Mouse (Mus musculus) liver, embryonic 11.5 days (tissue): ENCODE data around the gene Lrmda. TPM values are rescaled to one million over a fixed set of nuclear protein-coding genes. Genes with fewer than 3 reads are reported as not detected.
"Not testable (repeated sequence)": the region's sequence is repeated elsewhere in the genome, so short reads cannot be mapped to it uniquely, and the experiment has no call there.

ENCODE experiments used
- ATAC-seq: fragments of 200-750 bp; cut with Nextera tagmentation; replicated peaks from 2 replicates; pipeline ENCODE4 v1.8.0; 2017; ENCODE audit warnings: moderate number of reproducible peaks, mild to moderate bottlenecking, moderate TSS enrichment, moderate library complexity; ENCODE audit not compliant: low FRiP score
- DNase-seq: peaks from one replicate; pipeline ENCODE4 v3.0.0-alpha.2; 2017; ENCODE audit warnings: low spot score
- H3K27ac ChIP-seq: fragments of 300-500 bp; sonication (generic); 2 replicates; pipeline ENCODE4 v1.5.1; 2014; ENCODE audit warnings: mild to moderate bottlenecking, low read depth, low read length, control low read depth
- H3K27me3 ChIP-seq: fragments of 300-500 bp; sonication (generic); replicated peaks from 2 replicates; pipeline ENCODE4 v1.6.1; 2014; ENCODE audit warnings: low read length, mixed read lengths; ENCODE audit not compliant: control insufficient read depth, insufficient read depth
- H3K36me3 ChIP-seq: fragments of 300-500 bp; sonication (generic); 2 replicates; pipeline ENCODE4 v1.6.1; 2014; ENCODE audit warnings: mild to moderate bottlenecking, low read length, moderate library complexity, mixed read lengths; ENCODE audit not compliant: control insufficient read depth, insufficient read depth
- H3K4me1 ChIP-seq: fragments of 300-500 bp; sonication (generic); replicated peaks from 2 replicates; pipeline ENCODE4 v1.6.1; 2014; ENCODE audit warnings: low read length, mixed read lengths; ENCODE audit not compliant: control insufficient read depth, insufficient read depth
- H3K4me2 ChIP-seq: fragments of 300-500 bp; sonication (generic); 2 replicates; pipeline ENCODE4 v1.6.1; 2014; ENCODE audit warnings: mild to moderate bottlenecking, control low read depth, moderate library complexity
- H3K4me3 ChIP-seq: fragments of 300-500 bp; sonication (generic); 2 replicates; pipeline ENCODE4 v1.5.1; 2014; ENCODE audit warnings: low read depth, low read length, control low read depth
- H3K9ac ChIP-seq: fragments of 300-500 bp; sonication (generic); 2 replicates; pipeline ENCODE4 v1.6.1; 2014; ENCODE audit warnings: low read depth, low read length, control low read depth
- H3K9me3 ChIP-seq: fragments of 300-500 bp; sonication (generic); 2 replicates; pipeline ENCODE4 v1.6.1; 2016; ENCODE audit warnings: low read length, inconsistent platforms, mixed read lengths; ENCODE audit not compliant: control insufficient read depth
- WGBS: fragments of 180-500 bp; shearing (Covaris S2); extraction: QIAGEN DNeasy Blood & Tissue Kit; methylation state at CpG from one replicate; pipeline ENCODE4 v1.1.7; 2014; 5-methylcytosine and 5-hydroxymethylcytosine counted together
- polyA plus RNA-seq: library from polyadenylated mRNA; unstranded; fragments of >200 nt; fragmentation: Nextera tagmentation; extraction: Ambion mirVana; gene quantifications from 2 replicates; pipeline ENCODE4 v1.2.1, GENCODE M21; 2014

Gene Lrmda
- polyA plus RNA-seq, 1 experiment from 2014 or later = 0.53 TPM

DNA sequence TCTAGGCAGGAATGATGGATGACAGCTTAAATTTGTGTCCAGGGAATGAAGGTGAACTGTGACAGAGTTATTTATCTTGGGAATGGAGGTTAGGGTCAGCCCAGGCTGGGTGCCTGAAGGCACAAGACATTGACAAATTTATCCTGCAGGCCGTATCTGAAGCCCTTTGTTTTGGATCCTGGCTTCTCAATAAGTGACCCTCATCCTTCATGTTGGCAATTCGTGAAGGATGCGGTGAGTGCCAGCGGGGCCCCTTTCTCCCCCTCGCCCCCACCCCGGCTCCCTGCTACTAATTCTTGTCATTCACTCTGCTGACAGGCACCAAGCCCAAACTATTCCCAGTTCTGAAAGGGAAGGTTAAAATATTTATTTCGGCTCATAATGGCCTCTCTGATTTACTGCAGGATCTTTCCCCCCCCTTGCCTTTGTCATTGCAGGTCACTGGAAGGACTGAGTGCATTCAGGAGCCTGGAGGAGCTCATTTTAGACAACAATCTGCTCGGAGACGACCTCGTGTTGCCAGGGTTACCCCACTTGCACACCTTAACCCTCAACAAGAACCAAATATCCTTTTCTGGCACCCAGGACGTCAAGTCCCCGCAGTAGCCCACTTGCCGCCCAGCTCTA lies 558.0 kb downstream of the Lrmda start:
- H3K36me3 ChIP-seq = no peaks in the 10 kb centered on the region
- H3K4me2 ChIP-seq = no peak overlapping the region
- 52% methylated on average over 13 of the region's 13 CpGs for WGBS
- no peak overlapping the region for H3K9ac ChIP-seq
- DNase-seq (no peak), ATAC-seq (no peak)
- H3K9me3 ChIP-seq = no peaks in the 10 kb centered on the region
- H3K4me1 ChIP-seq = no peaks in the 10 kb centered on the region
- no peaks in the 10 kb centered on the region for H3K27me3 ChIP-seq
- no peak overlapping the region for H3K4me3 ChIP-seq
- no peak overlapping the region for H3K27ac ChIP-seq

- no peak overlapping the region for H3K4me2 ChIP-seq
- DNase-seq = peak; percentile 70
- whole genome bisulfite sequencing = 15% methylated on average over 6 of the region's 6 CpGs
- no peak overlapping the region for H3K27ac ChIP-seq
- no peaks in the 10 kb centered on the region for H3K4me1 ChIP-seq
- H3K9ac ChIP-seq = no peak overlapping the region
- no peaks in the 10 kb centered on the region for H3K9me3 ChIP-seq
- ATAC-seq = no peak
- no peak overlapping the region for H3K4me3 ChIP-seq
- H3K36me3 ChIP-seq = no peaks in the 10 kb centered on the region
- no peaks in the 10 kb centered on the region for H3K27me3 ChIP-seq
Measured at GRCm38 (mm10) chr14:22578224-22578623, 558.7 kb downstream of the Lrmda start.

DNA sequence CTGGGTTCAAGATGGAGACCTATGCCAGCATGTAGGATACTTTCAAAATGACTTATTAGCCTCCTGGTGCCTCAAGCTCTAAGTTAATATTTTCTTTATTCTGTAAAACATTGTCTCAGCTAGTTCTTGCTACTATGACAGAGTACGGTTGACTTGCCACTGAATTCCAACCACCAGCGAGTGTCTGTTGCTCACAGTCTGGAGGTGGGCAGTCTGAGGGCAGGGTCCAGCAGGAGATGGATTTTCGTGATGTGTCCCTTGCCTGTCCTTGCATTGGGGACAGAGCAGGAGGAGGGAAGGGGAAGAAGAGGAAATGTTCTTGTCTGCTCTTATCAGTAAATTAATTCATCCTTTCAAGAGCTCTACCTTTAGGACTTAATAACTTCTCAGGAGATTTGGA lies 559.5 kb downstream of the Lrmda start:
- ATAC-seq = no peak
- H3K27me3 ChIP-seq = no peaks in the 10 kb centered on the region

GRCm38 (mm10) chr14:22582065-22582464 lies 562.6 kb downstream of the Lrmda start:
- no peaks in the 10 kb centered on the region for H3K4me1 ChIP-seq
- H3K4me3 ChIP-seq = no peak overlapping the region
- no peaks in the 10 kb centered on the region for H3K36me3 ChIP-seq
- H3K9me3 ChIP-seq = no peaks in the 10 kb centered on the region
- H3K4me2 ChIP-seq = no peak overlapping the region
- ATAC-seq (no peak), DNase-seq (no peak)
- H3K9ac ChIP-seq = no peak overlapping the region
- H3K27ac ChIP-seq = no peak overlapping the region
- no peaks in the 10 kb centered on the region for H3K27me3 ChIP-seq
- WGBS = 78% methylated on average over 9 of the region's 9 CpGs

More for the DNA sequence above, 559.5 kb downstream of the Lrmda start:
- Histone ChIP-seq H3K9me3 (no peaks in the 10 kb centered on the region), H3K4me2 (no peak overlapping the region), H3K4me3 (no peak overlapping the region), H3K9ac (no peak overlapping the region), H3K27ac (no peak overlapping the region), H3K4me1 (no peaks in the 10 kb centered on the region), H3K36me3 (no peaks in the 10 kb centered on the region)
- no peak for DNase-seq
- WGBS = 87% methylated on average over 3 of the region's 3 CpGs

DNA sequence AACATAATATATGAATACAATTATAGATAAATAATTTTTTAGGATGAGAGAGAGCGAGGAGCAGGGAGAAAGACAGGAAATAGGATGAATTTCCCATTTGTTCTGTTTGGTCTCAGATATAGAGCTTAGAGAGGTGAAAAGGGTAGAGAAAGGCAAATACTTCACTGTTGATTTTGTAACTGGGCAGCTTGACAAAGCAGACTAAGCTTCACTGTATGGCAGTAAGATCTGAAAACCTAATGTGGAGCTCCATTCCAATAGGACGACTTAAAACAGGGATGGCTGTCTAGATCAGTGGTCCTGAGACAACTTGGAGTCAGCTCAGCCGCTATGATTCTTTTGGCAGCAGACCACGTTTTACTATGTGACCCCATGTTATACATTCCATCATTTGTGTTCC lies 566.8 kb downstream of the Lrmda start:
- no peaks in the 10 kb centered on the region for H3K36me3 ChIP-seq

DNA sequence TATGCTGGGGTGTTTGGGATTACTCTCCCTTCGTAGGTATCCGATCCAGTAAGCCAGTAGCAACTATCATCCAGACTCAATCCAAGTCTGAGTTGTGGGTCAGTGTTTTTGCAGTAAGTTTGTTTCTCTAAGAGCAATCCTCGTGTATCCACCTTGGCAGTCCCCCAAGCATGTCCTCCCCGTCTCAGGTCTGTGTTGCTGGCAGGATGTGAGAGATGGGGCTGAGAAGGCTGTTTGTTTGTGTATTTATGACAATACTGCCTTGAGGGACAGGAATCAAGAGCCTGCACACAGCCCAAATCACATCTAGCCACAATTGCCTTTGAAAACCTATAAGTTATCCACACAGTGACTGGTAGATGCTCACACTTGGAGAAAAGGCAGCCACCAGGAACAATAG lies 567.3 kb downstream of the Lrmda start:
- H3K4me3 ChIP-seq = no peak overlapping the region
- H3K27ac ChIP-seq = no peak overlapping the region
- no peak for ATAC-seq
- H3K9me3 ChIP-seq = no peaks in the 10 kb centered on the region
- no peak overlapping the region for H3K9ac ChIP-seq
- H3K27me3 ChIP-seq = no peaks in the 10 kb centered on the region
- H3K4me2 ChIP-seq = no peak overlapping the region
- H3K36me3 ChIP-seq = no peaks in the 10 kb centered on the region
- WGBS = 75% methylated on average over 4 of the region's 4 CpGs
- H3K4me1 ChIP-seq = no peaks in the 10 kb centered on the region
- DNase-seq = no peak

More for the DNA sequence above, 566.8 kb downstream of the Lrmda start:
- H3K27ac ChIP-seq = no peak overlapping the region
- H3K4me2 ChIP-seq = no peak overlapping the region
- no peak for ATAC-seq
- no peak overlapping the region for H3K4me3 ChIP-seq
- no peaks in the 10 kb centered on the region for H3K4me1 ChIP-seq
- H3K27me3 ChIP-seq = no peaks in the 10 kb centered on the region
- DNase-seq = no peak
- WGBS = 55% methylated on average over 4 of the region's 4 CpGs
- H3K9me3 ChIP-seq = no peaks in the 10 kb centered on the region
- no peak overlapping the region for H3K9ac ChIP-seq

DNA sequence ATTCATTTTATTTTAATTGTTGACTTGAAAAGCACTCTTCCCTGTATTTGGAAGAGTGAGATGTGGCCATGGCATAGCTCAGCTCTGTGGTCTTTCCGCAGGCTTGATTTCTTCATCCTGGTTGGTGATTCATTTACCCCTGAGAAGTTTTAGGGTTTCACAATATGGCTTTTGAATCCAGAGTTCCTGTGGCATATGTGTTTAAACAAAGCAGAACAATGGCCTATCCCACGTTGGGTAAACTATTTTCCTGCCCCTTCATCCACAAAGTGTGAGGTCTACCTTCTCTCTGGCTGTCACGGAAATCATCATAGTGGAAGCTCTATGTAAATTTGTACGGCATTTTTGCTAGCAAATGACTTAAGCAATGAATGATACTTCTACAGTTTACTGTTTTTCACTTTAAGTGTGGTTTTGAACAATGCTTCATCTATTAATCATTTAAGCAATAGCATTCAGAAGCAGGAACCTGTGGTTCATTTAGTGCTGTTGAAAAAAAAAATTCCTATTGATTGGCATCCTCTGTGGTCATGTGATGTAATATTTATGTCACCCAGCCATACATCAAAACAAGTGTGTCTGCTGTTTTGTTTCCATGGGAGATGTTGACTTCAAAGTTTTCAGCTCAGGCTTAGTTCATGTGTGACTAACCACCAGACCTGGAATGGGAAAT lies 567.9 kb downstream of the Lrmda start:
- H3K36me3 ChIP-seq = no peaks in the 10 kb centered on the region
- 67% methylated on average over 4 of the region's 4 CpGs for whole genome bisulfite sequencing
- ATAC-seq = no peak

DNA sequence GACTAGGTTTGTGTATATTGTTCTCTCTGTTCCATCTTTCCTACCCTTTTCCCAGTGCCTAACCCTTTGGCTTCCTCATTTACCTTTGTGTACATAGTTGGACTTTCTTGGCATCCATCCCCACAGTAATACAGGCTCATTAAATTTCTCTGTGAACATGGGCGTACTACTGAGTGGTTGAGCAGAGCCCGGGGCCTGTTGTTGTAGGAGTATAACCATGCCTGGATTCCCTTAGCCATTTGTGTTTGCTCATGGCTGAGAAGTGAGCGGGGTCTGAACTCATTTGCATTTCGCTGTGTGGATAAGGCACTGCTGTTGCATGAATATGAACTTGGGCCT lies 568.4 kb downstream of the Lrmda start:
- Histone ChIP-seq H3K9me3 (no peaks in the 10 kb centered on the region), H3K4me3 (no peak overlapping the region), H3K27ac (no peak overlapping the region), H3K27me3 (no peaks in the 10 kb centered on the region), H3K36me3 (no peaks in the 10 kb centered on the region), H3K9ac (no peak overlapping the region), H3K4me2 (no peak overlapping the region), H3K4me1 (no peaks in the 10 kb centered on the region)
- WGBS = 89% methylated on average over 4 of the region's 4 CpGs
- ATAC-seq (no peak), DNase-seq (no peak)

More for the DNA sequence above, 567.9 kb downstream of the Lrmda start:
- Histone ChIP-seq H3K27me3 (no peaks in the 10 kb centered on the region), H3K4me3 (no peak overlapping the region), H3K4me2 (no peak overlapping the region), H3K4me1 (no peaks in the 10 kb centered on the region), H3K9ac (no peak overlapping the region), H3K27ac (no peak overlapping the region), H3K9me3 (no peaks in the 10 kb centered on the region)
- no peak for DNase-seq

DNA sequence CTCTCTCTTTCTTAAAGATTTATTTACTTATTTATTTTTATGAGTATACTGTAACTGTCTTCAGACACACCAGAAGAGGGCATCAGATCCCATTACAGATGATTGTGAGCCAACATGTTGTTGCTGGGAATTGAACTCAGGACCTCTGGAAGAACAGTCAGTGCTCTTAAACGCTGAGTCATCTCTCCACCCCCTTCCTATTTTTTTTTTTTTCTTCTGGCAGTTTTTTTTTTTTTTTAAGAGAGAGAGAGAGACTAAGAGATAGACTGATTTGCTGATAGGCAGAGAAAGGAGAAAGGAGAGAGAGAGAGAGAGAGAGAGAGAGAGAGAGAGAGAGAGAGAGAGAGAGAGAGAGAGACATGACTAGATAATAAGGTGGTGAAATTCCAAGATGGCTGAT lies 568.9 kb downstream of the Lrmda start:
- 78% methylated on average over 1 of the region's 1 CpGs for WGBS
- H3K4me3 ChIP-seq = not testable (repeated sequence)

More for the DNA sequence above, 568.9 kb downstream of the Lrmda start:
- H3K4me1 ChIP-seq, DNase-seq, H3K27me3 ChIP-seq, H3K36me3 ChIP-seq, H3K9me3 ChIP-seq, H3K9ac ChIP-seq, H3K27ac ChIP-seq, H3K4me2 ChIP-seq, ATAC-seq: not testable (repeated sequence)
